ENCODE assay signal across 10 mouse cellular contexts in genomic region chr4:105449046-105449860, GRCm38 (mm10).
A peak's percentile ranks its signal among the peaks of the same experiment; 100 is the strongest.
DNase-seq lines count a peak whose midpoint lies in the region; ATAC-seq lines count a peak whose summit lies in the region.
"Had no signal": no experiment of that assay in that cellular context is flagged by ENCODE, and none has a peak within 500 bp of the region (broad histone marks: within the 10 kb centered on the region; RNA-seq: fewer than 3 reads in every experiment).

No protein-coding gene starts in this region.

- peak; percentile 17 for DNase-seq in embryo, embryonic 10.5 days (ENCODE audit: low spot score)
- DNase-seq in embryo, embryonic 11 days: no peak
- peak; percentile 6 for DNase-seq in ovary, postnatal 36 days (ENCODE audit: low spot score)
- no peak for DNase-seq in ovary, postnatal 14 days (ENCODE audit: low spot score)
- DNase-seq in testis, postnatal 14 days (ENCODE audit: low spot score): peak; percentile 5
- no peak for DNase-seq in embryo, embryonic 10 days (ENCODE audit: low spot score)
- DNase-seq in thymus, postnatal 4 days: no peak
- DNase-seq: thymus, adult 2 months had no signal

- 66% methylated on average over 11 of the region's 11 CpGs for WGBS in heart, embryonic 13.5 days

- H3K4me2 ChIP-seq in heart, embryonic 13.5 days: peak overlapping the region; percentile 4; the same call in 1 of the 2 replicates
- H3K4me2 ChIP-seq: embryonic facial prominence, embryonic 15.5 days had no signal

- H3K36me3 ChIP-seq in heart, embryonic 13.5 days: no peaks in the 10 kb centered on the region
- H3K36me3 ChIP-seq: embryonic facial prominence, embryonic 15.5 days had no signal

- H3K4me1 ChIP-seq in heart, embryonic 13.5 days: no peaks in the 10 kb centered on the region; the same call in 1 of the 2 replicates
- H3K4me1 ChIP-seq: embryonic facial prominence, embryonic 15.5 days had no signal

- H3K9me3 ChIP-seq in heart, embryonic 13.5 days: no peaks in the 10 kb centered on the region
- H3K9me3 ChIP-seq: embryonic facial prominence, embryonic 15.5 days had no signal

- 0 out of 2 replicates have a peak, but pooled peaks cover 7% of the 10 kb centered on the region for H3K27me3 ChIP-seq in heart, embryonic 13.5 days (replicated peaks)
- H3K27me3 ChIP-seq: embryonic facial prominence, embryonic 15.5 days had no signal

- no peak overlapping the region for H3K9ac ChIP-seq in heart, embryonic 13.5 days
- H3K9ac ChIP-seq: embryonic facial prominence, embryonic 15.5 days had no signal

- no peak for ATAC-seq in heart, embryonic 13.5 days (ENCODE audit: extremely low read depth, insufficient number of reproducible peaks, low FRiP score, low TSS enrichment)

- H3K4me3 ChIP-seq in heart, embryonic 13.5 days: no peak overlapping the region
- H3K4me3 ChIP-seq: embryonic facial prominence, embryonic 15.5 days had no signal

- H3K27ac ChIP-seq in heart, embryonic 13.5 days (replicated peaks): no peak overlapping the region
- H3K27ac ChIP-seq: embryonic facial prominence, embryonic 15.5 days had no signal

Comparison
In these comparisons a context has a peak if more than half of its experiments do, and no peak if none do; other contexts are left out.
1. DNase-seq: peak in embryo, embryonic 10.5 days (single experiment), ovary, postnatal 36 days (single experiment) and testis, postnatal 14 days (single experiment); none in embryo, embryonic 11 days (single experiment), ovary, postnatal 14 days (single experiment), embryo, embryonic 10 days (single experiment) and thymus, postnatal 4 days (single experiment).